Mouse (Mus musculus): ENCODE data around the gene Scaf1.
A peak's percentile ranks its signal among the peaks of the same experiment; 100 is the strongest.

The Scaf1 gene

GRCm38 (mm10) chr7:44958208-44958607 lies 58.0 kb downstream of the Scaf1 start:
- no peak for DNase-seq (ENCODE audit: extremely low read depth, insufficient read length, low spot score)

GRCm38 (mm10) chr7:44957183-44957835 lies 58.9 kb downstream of the Scaf1 start:
- DNase-seq (ENCODE audit: extremely low read depth, insufficient read length, low spot score), result peak; percentile 66

- DNase-seq (ENCODE audit: extremely low read depth, insufficient read length, low spot score), result no peak
These were observed 59.9 kb downstream of the Scaf1 start for GRCm38 (mm10) chr7:44956266-44956665.

GRCm38 (mm10) chr7:44955628-44956027 lies 60.5 kb downstream of the Scaf1 start:
- DNase-seq (ENCODE audit: extremely low read depth, insufficient read length, low spot score), result no peak

GRCm38 (mm10) chr7:44954091-44954885 lies 61.9 kb downstream of the Scaf1 start:
- DNase-seq (ENCODE audit: extremely low read depth, insufficient read length, low spot score), result no peak

- no peak for DNase-seq (ENCODE audit: extremely low read depth, insufficient read length, low spot score)
These were observed 62.6 kb downstream of the Scaf1 start for GRCm38 (mm10) chr7:44953561-44953960.
